Mouse (Mus musculus) liver, adult 2 months (tissue): ENCODE data around the gene C530008M17Rik. TPM values are rescaled to one million over a fixed set of nuclear protein-coding genes. Genes with fewer than 3 reads are reported as not detected.
A peak's percentile ranks its signal among the peaks of the same experiment; 100 is the strongest.

Experiments
- DNase-seq: peaks from one replicate; pipeline ENCODE4 v3.0.0-alpha.2; 2011; ENCODE audit warnings: low read depth, low spot score; ENCODE audit errors: extremely low read depth
- H3K27ac ChIP-seq: fragments of 200-500 bp; replicated peaks from 2 replicates; pipeline ENCODE4 v1.5.1; 2012; ENCODE audit warnings: low read depth, mild to moderate bottlenecking, control low read depth, inconsistent platforms, low read length; ENCODE audit not compliant: insufficient read depth
- H3K27me3 ChIP-seq: fragments of 200-500 bp; 2 replicates; pipeline ENCODE4 v1.6.1; 2012; ENCODE audit warnings: mild to moderate bottlenecking, moderate library complexity, low read length, inconsistent platforms; ENCODE audit not compliant: control insufficient read depth, insufficient read depth
- H3K36me3 ChIP-seq: fragments of 200-500 bp; 2 replicates; pipeline ENCODE4 v1.6.1; 2012; ENCODE audit warnings: low read length, inconsistent platforms; ENCODE audit not compliant: control insufficient read depth, insufficient read depth
- H3K4me1 ChIP-seq: fragments of 200-500 bp; 2 replicates; pipeline ENCODE4 v1.6.1; 2011; ENCODE audit warnings: low read length; ENCODE audit not compliant: control insufficient read depth, insufficient read depth
- H3K4me3 ChIP-seq: fragments of 200-500 bp; 2 replicates; pipeline ENCODE4 v1.5.1; 2011; ENCODE audit warnings: low read depth, mild to moderate bottlenecking, control low read depth, low read length, moderate library complexity; ENCODE audit not compliant: insufficient read depth
- H3K79me2 ChIP-seq: fragments of 200-500 bp; 2 replicates; pipeline ENCODE4 v1.6.1; 2012; ENCODE audit warnings: inconsistent platforms, mild to moderate bottlenecking, low read length, moderate library complexity; ENCODE audit not compliant: control insufficient read depth, insufficient read depth
- H3K9ac ChIP-seq: fragments of 200-500 bp; 2 replicates; pipeline ENCODE4 v1.6.1; 2012; ENCODE audit warnings: low read depth, mild to moderate bottlenecking, control low read depth, inconsistent platforms, low read length
- CTCF ChIP-seq: fragments of 200-500 bp; IDR thresholded peaks from 2 replicates; pipeline ENCODE4 v1.5.1; 2011; ENCODE audit warnings: low read depth, low read length, control low read depth
- POLR2A ChIP-seq: fragments of 200-500 bp; IDR thresholded peaks from 2 replicates; pipeline ENCODE4 v1.6.1; 2011; ENCODE audit warnings: low read length, control low read depth; ENCODE audit not compliant: insufficient read depth; ENCODE audit errors: extremely low read depth
- WGBS: fragments of 180-500 bp; shearing (Covaris S2); methylation state at CpG from one replicate; pipeline ENCODE4 v1.1.7; 2018; 5-methylcytosine and 5-hydroxymethylcytosine counted together
- polyA plus RNA-seq: library from polyadenylated mRNA; depleted of rRNA; stranded (reverse); fragments of >200 nt; gene quantifications from 2 replicates; pipeline ENCODE4 v1.2.3, GENCODE M21; 2012
- total RNA-seq: library from RNA; depleted of rRNA; stranded (reverse); fragments of >200 nt; gene quantifications from 2 replicates; pipeline ENCODE4 v1.2.3, GENCODE M21; 2014

C530008M17Rik gene
- total and polyA plus RNA-seq, 2 experiments, result under 0.01 to 0.02 TPM

- Histone ChIP-seq H3K36me3 (no peaks in the 10 kb centered on the region), H3K79me2 (no peaks in the 10 kb centered on the region), H3K27ac (no peak overlapping the region), H3K4me3 (no peak overlapping the region), H3K27me3 (no peaks in the 10 kb centered on the region), H3K4me1 (no peaks in the 10 kb centered on the region), H3K9ac (no peak overlapping the region)
- TF ChIP-seq CTCF, result no peak
- no peak for TF ChIP-seq POLR2A
- DNase-seq, result no peak
- WGBS, result 83% methylated on average over 14 of the region's 14 CpGs
Observed at GRCm38 (mm10) chr5:76844618-76845186, 188.4 kb downstream of the C530008M17Rik start.

GRCm38 (mm10) chr5:76847106-76847505, 190.8 kb downstream of the C530008M17Rik start:
- TF ChIP-seq CTCF, result no peak
- TF ChIP-seq POLR2A, result no peak
- Histone ChIP-seq H3K79me2 (no peaks in the 10 kb centered on the region), H3K9ac (no peak overlapping the region), H3K36me3 (no peaks in the 10 kb centered on the region), H3K27ac (no peak overlapping the region), H3K27me3 (no peaks in the 10 kb centered on the region), H3K4me3 (no peak overlapping the region), H3K4me1 (no peaks in the 10 kb centered on the region)
- 82% methylated on average over 6 of the region's 6 CpGs for WGBS
- no peak for DNase-seq

- 54% methylated on average over 4 of the region's 4 CpGs for WGBS
- no peak for TF ChIP-seq CTCF
- TF ChIP-seq POLR2A, result no peak
- H3K4me3 ChIP-seq, result no peak overlapping the region
- no peak for DNase-seq
- no peak overlapping the region for H3K27ac ChIP-seq
- H3K4me1 ChIP-seq, result no peaks in the 10 kb centered on the region
- H3K36me3 ChIP-seq, result no peaks in the 10 kb centered on the region
- H3K27me3 ChIP-seq, result no peaks in the 10 kb centered on the region
- no peaks in the 10 kb centered on the region for H3K79me2 ChIP-seq
- H3K9ac ChIP-seq, result no peak overlapping the region
Observed at GRCm38 (mm10) chr5:76851316-76851715, 195.0 kb downstream of the C530008M17Rik start.

GRCm38 (mm10) chr5:76853549-76853948, 197.2 kb downstream of the C530008M17Rik start:
- 10% methylated on average over 10 of the region's 10 CpGs for WGBS
- H3K36me3 ChIP-seq, result no peaks in the 10 kb centered on the region
- no peaks in the 10 kb centered on the region for H3K4me1 ChIP-seq

GRCm38 (mm10) chr5:76855829-76856600, 199.7 kb downstream of the C530008M17Rik start:
- 17% methylated on average over 25 of the region's 25 CpGs for WGBS
- peaks cover 10% of the 10 kb centered on the region for H3K27me3 ChIP-seq
- no peaks in the 10 kb centered on the region for H3K79me2 ChIP-seq
- H3K36me3 ChIP-seq, result no peaks in the 10 kb centered on the region
- no peak overlapping the region for H3K27ac ChIP-seq
- H3K4me1 ChIP-seq, result no peaks in the 10 kb centered on the region
- TF ChIP-seq POLR2A, result no peak
- no peak for TF ChIP-seq CTCF
- H3K4me3 ChIP-seq, result no peak overlapping the region
- DNase-seq, result no peak
- no peak overlapping the region for H3K9ac ChIP-seq

More at GRCm38 (mm10) chr5:76853549-76853948, 197.2 kb downstream of the C530008M17Rik start:
- Histone ChIP-seq H3K27ac (no peak overlapping the region), H3K27me3 (peaks cover 10% of the 10 kb centered on the region), H3K79me2 (no peaks in the 10 kb centered on the region), H3K4me3 (no peak overlapping the region), H3K9ac (no peak overlapping the region)
- DNase-seq, result peak; percentile 39
- TF ChIP-seq CTCF (peak; percentile 89), POLR2A (no peak)
